Mouse (Mus musculus): ENCODE data around the gene Erg. TPM values are rescaled to one million over a fixed set of nuclear protein-coding genes. Genes with fewer than 3 reads are reported as not detected.

Gene Erg
- total RNA-seq, 2 experiments from 2014 or later: 4.4 to 4.6 TPM

DNA sequence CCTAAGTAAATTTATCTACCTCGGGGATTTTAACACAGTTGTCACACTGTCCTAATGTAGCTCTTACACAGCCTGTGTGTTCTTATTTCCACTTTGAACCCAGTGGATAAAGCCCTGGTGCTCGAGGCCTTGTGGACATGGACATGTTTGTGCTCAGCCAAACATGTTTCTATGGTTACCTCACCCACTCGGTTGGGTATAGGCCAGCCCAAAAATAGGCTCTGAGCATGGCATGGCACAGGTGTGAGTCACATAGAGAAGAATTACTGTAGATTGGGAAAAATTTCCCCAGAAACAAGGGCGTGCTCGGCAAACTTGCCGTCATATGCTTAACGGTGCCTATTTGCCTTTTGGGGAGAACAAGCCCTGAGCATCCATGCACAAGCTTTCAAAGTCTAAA is 146.1 kb downstream of the Erg start:
- peak; percentile 36 to 37 for DNase-seq (ENCODE audit: low spot score in 2 of 2)
- no peak overlapping the region for H3K4me3 ChIP-seq
- no peak for TF ChIP-seq CTCF (conservative IDR thresholded peaks at IDR 0.05)
- H3K27ac ChIP-seq: peak overlapping the region; percentile 39; the same call in 1 of the 2 replicates

DNA sequence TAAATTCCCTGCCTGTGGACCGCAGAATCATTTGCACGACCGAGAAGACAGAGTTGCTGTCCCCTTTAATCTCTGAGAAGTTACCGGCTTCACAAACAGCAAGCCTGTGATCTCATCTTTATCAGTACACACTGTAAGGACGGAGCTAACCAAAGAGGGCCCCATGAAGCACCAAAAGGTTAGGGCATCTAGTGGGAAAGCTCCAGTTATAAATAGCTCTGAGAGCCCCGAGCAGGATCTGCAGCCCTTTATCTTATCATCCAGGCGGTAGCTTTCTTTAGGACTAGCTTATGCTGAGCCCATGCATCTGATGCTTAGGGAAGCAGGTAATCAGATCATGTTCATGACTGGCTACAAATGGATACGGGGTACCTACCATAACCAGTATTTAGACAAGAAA is 146.6 kb downstream of the Erg start:
- H3K4me3 ChIP-seq: no peak overlapping the region
- TF ChIP-seq CTCF (conservative IDR thresholded peaks at IDR 0.05): no peak
- H3K27ac ChIP-seq: peak overlapping the region; percentile 39; the same call in 1 of the 2 replicates
- no peak for DNase-seq (ENCODE audit: low spot score in 2 of 2)

DNA sequence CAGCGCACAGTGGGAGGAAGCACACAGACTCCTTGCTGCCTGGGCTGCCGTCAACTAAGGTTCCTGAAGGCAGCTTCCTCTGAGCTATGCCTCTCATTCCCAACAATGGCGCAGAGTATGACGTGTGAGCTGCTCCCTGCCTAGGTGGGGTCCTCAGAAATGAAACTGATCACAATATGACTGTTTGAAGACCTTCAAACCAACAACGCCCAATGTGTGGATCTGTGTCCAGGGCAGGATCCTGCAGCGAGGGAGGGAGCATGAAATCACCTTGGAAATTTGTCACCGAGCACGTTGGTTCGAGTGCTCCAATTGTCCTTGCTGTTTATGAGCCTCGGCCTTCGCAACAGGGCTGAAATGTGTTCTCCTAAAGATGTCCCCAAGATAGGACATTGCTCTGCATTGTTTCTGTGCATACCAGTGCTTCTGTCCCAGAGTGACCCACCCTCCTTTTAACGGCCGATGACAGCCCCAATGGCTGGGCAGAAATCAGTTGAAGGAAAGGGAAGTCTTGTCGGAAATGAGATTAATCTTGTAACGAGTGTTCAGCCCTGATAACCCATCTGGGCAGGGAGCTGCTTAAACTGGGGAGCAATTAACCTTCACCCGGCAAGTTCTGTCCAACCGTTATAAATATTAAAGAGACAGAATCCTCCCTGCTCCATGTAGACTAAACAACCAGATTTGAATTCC is 147.4 kb downstream of the Erg start:
- DNase-seq (ENCODE audit: low spot score in 2 of 2): no peak
- Histone ChIP-seq H3K27ac (peak overlapping the region; percentile 39; the same call in 1 of the 2 replicates), H3K4me3 (no peak overlapping the region)
- no peak for TF ChIP-seq CTCF (conservative IDR thresholded peaks at IDR 0.05)

DNA sequence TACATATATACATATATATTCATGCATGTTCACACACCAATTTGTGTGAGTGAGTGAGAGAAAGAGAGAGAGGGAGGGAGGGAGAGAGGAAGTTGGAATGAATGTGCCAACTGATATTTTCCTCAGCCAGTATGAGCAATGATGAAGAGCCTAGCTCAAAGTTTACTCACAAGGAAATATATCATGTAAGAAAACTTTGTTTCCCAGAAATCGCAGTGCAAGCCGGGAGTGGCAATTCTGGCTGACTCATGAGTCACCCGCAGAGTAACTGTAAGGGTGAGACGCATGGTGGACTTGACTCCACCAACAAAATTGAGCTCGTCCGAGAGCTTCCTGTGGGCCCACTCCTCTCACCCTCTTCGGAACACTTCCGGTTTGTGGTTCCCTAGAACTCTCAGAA is 149.8 kb downstream of the Erg start:
- TF ChIP-seq CTCF (conservative IDR thresholded peaks at IDR 0.05): no peak
- no peak for DNase-seq (ENCODE audit: low spot score in 2 of 2)
- no peak overlapping the region for H3K4me3 ChIP-seq
- H3K27ac ChIP-seq: no peak overlapping the region

DNA sequence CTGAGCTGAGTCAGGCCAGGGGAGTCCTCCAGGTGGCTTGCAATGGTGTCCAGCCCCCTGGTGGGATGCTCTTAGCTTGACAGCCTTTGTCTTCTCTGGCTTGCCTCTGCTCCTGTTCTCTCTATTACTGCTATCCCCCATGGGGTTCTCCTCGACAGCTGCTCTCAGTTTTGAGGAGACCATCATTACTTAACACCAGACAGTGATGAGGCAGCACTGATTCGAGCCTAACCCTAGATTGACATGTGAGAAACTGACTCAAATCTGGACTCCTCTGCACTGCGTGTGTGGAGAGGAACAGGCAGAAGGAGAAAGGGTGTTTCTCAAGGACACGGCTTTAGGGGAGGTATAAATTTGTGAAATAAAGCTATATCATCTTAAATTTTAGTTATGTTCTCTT is 150.3 kb downstream of the Erg start:
- H3K27ac ChIP-seq: no peak overlapping the region
- TF ChIP-seq CTCF (conservative IDR thresholded peaks at IDR 0.05): no peak
- DNase-seq (ENCODE audit: low spot score in 2 of 2): no peak
- H3K4me3 ChIP-seq: no peak overlapping the region

DNA sequence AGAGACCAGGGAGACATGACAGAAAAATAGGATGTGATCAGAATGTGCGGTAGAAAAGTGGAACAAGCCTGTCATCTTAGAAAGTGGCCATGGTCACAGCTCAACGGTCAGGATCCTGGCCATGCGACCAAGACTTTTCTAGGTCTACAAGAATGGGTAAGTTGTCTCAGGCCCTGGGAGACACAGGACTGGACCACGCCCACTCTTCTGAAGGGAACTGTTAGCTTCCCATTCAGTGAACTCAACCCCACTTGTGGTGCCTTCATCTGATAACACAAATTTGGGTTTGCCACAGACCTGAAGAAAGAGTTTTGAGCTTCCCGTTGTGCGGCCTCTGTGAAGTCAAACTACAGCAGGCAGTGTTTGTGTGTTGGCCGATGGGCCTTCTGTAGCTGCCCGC is 152.0 kb downstream of the Erg start:
- Histone ChIP-seq H3K4me3 (no peak overlapping the region), H3K27ac (no peak overlapping the region)
- TF ChIP-seq CTCF (conservative IDR thresholded peaks at IDR 0.05): no peak
- no peak for DNase-seq (ENCODE audit: low spot score in 2 of 2)

DNA sequence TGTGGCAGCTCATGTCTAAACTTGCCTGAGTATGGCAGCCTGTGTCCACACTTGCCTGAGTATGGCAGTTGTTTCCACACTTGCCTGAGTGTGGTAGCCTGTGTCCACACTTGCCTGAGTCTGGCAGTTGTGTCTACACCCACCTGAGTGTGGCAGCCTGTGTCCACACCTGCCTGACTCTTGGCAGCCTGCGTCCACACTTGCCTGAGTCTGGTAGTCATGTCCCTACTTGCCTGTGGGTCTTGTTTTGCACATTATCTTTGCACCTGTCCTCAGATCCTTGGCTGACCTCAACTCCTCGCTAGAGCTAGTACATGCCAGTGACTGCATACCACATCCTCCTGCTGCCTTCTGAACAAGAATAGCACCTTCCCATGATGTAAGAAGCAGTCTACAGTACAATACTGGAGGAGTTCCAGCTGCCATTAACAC is 153.8 kb downstream of the Erg start:
- no peak overlapping the region for H3K27ac ChIP-seq
- no peak for DNase-seq (ENCODE audit: low spot score in 2 of 2)
- no peak for TF ChIP-seq CTCF (conservative IDR thresholded peaks at IDR 0.05)
- H3K4me3 ChIP-seq: no peak overlapping the region

DNA sequence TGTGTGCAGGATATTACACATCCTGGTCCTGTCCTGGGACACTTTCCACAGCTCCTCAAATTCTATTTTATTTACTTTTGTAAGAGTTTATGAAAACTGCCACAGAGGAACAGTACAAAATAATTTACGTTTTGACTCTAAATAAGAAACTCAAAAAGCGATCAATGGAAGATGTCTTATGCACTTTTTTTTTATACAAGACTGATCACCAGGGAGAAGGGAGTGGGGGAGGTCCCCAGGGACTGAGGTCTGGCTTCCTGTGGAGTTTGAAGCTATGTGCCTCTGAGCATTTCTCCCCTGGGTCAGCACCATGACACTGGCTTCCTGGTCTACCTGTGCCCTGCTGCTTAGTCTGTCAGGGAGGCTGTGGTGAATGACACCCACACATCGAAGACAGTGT is 156.5 kb downstream of the Erg start:
- DNase-seq (ENCODE audit: low spot score in 2 of 2): no peak
- Histone ChIP-seq H3K4me3 (no peak overlapping the region), H3K27ac (no peak overlapping the region)
- TF ChIP-seq CTCF (conservative IDR thresholded peaks at IDR 0.05): no peak

DNA sequence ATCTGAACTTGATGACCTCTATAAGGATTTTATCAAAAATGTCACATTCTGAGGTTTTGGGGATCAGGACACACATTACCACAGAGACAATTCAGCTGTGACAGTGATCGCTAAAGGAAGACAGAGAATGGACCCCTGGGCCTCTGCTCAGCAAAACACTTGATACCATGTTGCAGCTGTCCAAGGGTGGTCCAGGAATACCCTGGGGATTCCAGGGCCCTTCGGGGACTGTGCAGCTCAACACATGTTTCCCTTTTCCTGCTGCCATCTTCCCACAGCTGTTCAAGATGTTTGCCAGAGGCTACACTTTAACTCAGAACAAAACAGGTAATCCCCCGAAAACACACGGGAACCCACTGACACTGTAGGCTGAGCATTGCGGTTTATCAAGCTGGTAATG is 158.2 kb downstream of the Erg start:
- DNase-seq (ENCODE audit: low spot score in 2 of 2): no peak

DNA sequence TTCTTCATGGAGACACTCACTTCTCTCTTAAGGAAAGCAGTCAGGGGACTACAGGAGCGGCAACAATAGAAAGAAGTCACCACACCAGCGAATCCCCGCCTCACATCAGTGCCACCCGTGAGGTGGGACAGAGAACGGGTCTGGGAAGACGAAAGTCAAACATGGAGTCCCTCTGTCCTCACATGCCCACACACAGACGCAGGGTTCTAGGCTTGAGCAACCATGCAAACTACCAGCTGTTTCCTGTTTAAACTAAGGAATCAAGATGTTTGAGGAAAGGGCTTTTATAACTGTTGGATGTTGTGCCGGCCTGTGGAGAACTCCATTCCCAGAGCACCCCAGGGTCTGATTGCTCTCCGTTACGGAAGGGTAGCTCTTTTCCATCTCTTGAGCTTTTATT is 158.9 kb downstream of the Erg start:
- no peak overlapping the region for H3K4me3 ChIP-seq
- H3K27ac ChIP-seq: no peak overlapping the region
- no peak for DNase-seq (ENCODE audit: low spot score in 2 of 2)
- no peak for TF ChIP-seq CTCF (conservative IDR thresholded peaks at IDR 0.05)

More for the DNA sequence above, 158.2 kb downstream of the Erg start:
- TF ChIP-seq CTCF (conservative IDR thresholded peaks at IDR 0.05): no peak
- no peak overlapping the region for H3K27ac ChIP-seq
- no peak overlapping the region for H3K4me3 ChIP-seq

DNA sequence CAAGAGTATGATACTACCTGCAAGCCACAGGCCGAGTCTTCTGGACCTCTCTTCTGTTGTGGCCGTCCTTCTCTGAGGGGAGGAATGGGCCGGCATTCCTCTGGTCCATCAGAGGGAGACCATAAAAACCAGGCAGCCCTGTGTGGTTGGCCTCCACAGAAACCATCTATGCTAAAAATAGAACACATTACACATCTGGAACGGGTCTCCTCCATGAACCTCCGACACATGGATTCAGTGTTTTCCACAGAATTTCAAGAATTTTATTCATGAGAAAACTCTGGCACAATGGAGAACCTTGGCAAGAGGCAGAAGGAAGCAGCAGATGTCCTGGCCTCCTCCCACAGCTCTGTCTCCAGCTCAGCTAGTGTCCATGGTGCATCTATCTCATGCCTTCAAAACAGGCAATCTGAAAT is 163.7 kb downstream of the Erg start:
- no peak for TF ChIP-seq CTCF (conservative IDR thresholded peaks at IDR 0.05)
- no peak for DNase-seq (ENCODE audit: low spot score in 2 of 2)
- H3K4me3 ChIP-seq: no peak overlapping the region
- H3K27ac ChIP-seq: no peak overlapping the region

DNA sequence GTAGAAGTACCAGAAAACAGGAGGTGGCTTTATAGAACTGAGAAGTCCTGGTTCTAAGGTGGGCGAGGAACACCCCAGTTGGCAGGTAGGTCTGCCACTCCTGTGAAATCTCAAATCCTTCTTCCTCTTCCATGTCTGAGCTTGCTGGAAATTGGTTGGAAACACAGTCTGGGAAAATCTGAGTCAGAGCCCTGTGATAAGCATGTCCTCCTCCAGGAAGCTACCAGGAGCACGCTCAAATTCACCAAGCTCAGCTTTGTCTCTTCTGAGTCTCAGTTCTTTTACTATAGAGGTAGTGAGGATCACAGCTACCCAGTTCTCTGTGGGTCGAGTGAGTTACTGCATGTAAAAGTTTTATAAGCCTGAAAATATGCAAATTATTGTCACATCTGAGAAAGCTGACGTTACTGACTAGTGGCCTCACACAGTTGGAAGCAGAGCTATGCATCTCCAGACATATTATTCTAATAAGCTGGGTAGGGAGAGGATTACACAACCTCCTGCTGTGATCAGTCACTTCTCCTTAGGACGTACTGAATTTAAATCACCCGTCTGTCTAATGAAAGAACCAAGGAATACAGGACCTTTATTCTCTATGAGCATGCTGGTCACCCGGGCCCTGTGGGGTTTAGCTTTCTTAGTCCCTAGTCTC is 165.0 kb downstream of the Erg start:
- H3K4me3 ChIP-seq: no peak overlapping the region
- H3K27ac ChIP-seq: no peak overlapping the region
- DNase-seq (ENCODE audit: low spot score in 2 of 2): no peak
- TF ChIP-seq CTCF (conservative IDR thresholded peaks at IDR 0.05): no peak

DNA sequence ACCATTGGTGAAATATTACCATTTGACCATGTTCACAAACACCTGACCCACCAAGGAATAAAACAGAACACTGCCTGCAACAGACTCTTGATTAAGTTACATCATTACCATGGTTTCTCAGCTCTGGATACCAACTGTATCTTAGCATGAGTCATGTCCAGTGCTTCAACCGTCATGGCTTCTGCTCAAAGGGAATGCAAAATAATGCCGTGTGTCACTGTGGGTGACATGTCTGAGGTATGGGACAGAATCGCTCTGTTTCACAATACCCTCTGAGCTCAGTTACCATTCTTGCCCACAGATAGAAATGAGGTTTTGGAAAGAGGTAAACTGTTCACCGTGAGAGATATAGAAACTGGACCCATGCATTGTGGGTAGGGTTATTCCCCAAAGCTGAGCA is 170.5 kb downstream of the Erg start:
- no peak for TF ChIP-seq CTCF (conservative IDR thresholded peaks at IDR 0.05)
- Histone ChIP-seq H3K27ac (peak overlapping the region; percentile 10; the same call in 1 of the 2 replicates), H3K4me3 (no peak overlapping the region)
- DNase-seq (ENCODE audit: low spot score in 2 of 2): no peak

DNA sequence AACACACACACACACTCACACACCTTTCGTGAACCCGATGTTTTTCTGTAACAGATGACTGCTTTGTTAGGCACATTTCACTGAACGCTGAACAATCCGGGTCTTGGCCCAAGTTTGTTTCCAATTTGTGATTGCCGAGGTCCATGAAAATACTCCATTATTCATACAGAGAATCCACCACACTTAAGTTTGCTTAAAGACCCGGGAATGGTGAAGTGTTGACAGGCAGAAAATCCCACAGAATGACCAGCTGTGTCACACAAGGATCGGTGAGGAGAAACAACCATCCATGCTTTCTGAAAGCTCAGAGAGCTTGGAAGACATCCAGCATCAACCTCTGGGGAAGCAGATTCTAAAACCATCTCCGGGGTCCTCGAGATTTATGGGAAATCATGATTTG is 171.0 kb downstream of the Erg start:
- Histone ChIP-seq H3K27ac (peak overlapping the region; percentile 10; the same call in 1 of the 2 replicates), H3K4me3 (no peak overlapping the region)
- DNase-seq (ENCODE audit: low spot score in 2 of 2): no peak
- no peak for TF ChIP-seq CTCF (conservative IDR thresholded peaks at IDR 0.05)

All from layer of hippocampus, adult 2 months (tissue).